Mouse (Mus musculus): Measurements from ENCODE around the gene Tns1.

Gene Tns1

DNA sequence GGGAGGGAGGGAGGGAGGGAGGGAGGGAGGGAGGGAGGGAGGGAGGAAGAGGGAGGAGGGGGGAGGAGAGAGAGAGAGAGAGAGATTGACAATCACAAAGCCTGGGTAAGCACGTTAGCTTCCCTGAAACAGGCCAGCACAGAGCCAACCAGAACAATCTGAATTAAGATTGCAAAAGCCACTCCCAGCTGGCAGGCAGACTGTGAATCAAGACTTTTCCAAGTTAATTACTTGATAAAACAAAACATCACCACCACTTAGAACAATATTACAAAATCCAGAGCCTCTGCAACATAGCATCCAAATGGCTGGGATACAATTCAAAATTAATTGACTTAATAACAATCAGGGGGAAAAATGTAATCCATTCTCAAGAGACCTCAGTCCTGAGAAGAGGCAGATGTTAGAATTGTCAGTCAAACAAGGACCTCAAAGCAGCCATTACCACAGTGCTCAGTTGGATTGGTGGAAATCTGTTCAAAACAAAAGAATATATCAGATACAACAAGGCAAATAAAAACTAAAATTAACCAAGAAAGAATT lies 248.5 kb downstream of the Tns1 start:
- DNase-seq (ENCODE audit: low read depth in 2 of 2, low spot score in 2 of 2), result no peak

DNA sequence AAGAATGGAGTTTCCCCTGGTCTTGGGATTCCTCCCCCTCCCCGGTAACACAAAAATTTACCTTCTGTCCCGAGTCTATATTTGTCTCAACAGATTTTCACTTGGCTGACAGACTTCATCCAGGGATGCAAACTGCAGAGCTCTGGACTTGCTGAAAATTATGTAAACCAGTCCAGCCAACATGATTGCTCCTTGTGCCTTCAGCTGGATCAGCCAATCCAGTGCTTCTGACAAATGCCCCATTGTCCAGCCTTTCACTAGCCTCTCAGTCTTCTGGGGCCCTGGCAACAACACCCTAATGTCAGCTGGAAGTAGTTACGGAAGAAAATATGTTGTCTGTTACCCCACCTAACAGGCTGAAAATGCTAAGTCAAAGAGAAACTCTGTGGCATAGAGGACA lies 259.9 kb downstream of the Tns1 start:
- no peak for DNase-seq (ENCODE audit: low read depth in 2 of 2, low spot score in 2 of 2)

DNA sequence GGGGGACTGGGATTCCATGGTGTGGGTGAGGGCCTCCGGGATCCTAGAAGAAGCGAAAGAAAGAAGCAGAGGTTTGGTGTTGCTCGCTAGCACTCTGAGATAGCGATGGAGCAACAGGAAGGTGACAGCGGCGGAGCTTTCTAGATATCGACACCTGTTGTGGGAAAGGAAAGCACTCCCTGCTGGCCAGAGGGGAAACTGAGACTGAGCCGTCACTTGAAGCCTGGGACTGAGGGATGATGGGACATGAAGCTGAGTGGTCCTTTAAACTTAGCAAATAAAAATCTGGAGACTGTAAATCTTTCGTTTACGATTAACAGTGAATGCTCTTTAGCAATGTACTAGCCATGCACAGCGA lies 261.2 kb downstream of the Tns1 start:
- no peak for DNase-seq (ENCODE audit: low read depth in 2 of 2, low spot score in 2 of 2)

DNA sequence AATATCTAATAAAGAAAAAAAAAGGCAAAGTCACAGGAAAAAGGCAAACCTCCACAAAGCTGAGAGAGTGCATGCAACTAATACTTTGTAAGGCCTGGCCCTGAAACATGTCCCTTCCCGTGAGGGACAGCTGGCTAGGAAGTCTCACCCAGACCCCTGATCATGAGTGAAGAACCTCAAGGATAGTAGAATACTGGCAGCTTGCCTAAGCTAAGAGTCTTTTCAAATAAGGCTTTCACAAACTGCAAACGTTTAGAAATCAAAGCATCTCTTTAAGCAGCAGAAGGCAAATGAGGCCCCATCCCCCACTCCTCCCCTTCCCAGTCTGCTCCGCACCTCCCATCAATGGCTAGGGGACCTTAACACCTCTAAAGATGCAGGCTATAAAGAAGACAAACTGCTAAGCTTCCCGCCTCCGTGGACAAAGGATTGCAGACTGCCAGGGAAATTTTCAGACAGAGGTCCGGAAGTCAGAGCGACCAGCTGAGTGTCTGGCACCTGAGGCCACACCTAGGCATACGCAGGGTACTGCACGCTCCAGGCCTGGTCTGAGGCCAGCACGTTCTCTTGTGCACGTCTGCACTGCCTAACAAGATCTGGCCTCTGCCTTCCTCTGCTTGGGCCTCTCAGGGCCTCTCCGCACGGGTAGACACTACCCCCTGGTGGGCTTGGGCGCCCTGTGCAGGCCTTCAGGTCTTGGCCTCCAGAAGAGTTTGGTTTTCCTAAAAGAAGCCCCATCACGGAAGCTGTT lies 261.8 kb downstream of the Tns1 start:
- no peak for DNase-seq (ENCODE audit: low read depth in 2 of 2, low spot score in 2 of 2)

DNA sequence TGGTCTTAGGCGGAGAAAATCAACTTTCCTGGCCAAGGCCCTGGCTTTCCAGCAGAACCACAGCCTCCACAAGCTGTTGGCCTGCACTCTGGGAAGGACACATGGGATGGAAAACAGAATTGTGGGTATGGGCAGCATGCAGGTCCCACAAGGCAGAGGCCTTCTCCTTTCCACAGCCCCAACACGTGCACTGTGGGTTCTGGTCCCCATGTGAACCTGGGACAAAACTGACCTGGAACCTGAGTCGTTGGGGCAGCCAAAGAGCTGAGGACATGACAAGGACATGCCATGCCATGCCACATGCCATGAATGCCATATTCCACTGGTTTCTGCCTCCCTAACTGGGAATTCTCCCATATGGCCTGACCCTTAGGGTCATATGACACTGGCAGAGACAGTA lies 263.8 kb downstream of the Tns1 start:
- no peak for DNase-seq (ENCODE audit: low read depth in 2 of 2, low spot score in 2 of 2)
